Mouse (Mus musculus): ENCODE measurements around the gene Zfp639. TPM values are rescaled to one million over a fixed set of nuclear protein-coding genes. Genes with fewer than 3 reads are reported as not detected.

Gene Zfp639
- total and polyA plus RNA-seq, 2 experiments from 2014 or later: 36.3 to 51.3 TPM

GRCm38 (mm10) chr3:32512686-32513284 lies 2.7 kb downstream of the Zfp639 start:
- H3K27me3 ChIP-seq (ENCODE audit: insufficient read depth, low read length): no peaks in the 10 kb centered on the region
- no peak overlapping the region for H3K9ac ChIP-seq (replicated peaks; ENCODE audit: low read length)
- 0 out of 2 replicates have a peak, but pooled peaks cover 4% of the 10 kb centered on the region for H3K4me1 ChIP-seq (ENCODE audit: insufficient read depth, low read length)
- H3K9me3 ChIP-seq (ENCODE audit: low read length): no peaks in the 10 kb centered on the region
- WGBS: 89% methylated on average over 7 of the region's 7 CpGs
- H3K36me3 ChIP-seq (ENCODE audit: insufficient read depth, low read length): peaks cover 7% of the 10 kb centered on the region
- H3K27ac ChIP-seq: no peak overlapping the region
- ATAC-seq (no peak), DNase-seq (ENCODE audit: low spot score) (no peak)
- no peak overlapping the region for H3K4me3 ChIP-seq (ENCODE audit: low read length)
- TF ChIP-seq CTCF (IDR thresholded peaks at IDR 0.05; ENCODE audit: low read depth): no peak
- H3K4me2 ChIP-seq (ENCODE audit: low read depth, low read length): no peak overlapping the region

DNA sequence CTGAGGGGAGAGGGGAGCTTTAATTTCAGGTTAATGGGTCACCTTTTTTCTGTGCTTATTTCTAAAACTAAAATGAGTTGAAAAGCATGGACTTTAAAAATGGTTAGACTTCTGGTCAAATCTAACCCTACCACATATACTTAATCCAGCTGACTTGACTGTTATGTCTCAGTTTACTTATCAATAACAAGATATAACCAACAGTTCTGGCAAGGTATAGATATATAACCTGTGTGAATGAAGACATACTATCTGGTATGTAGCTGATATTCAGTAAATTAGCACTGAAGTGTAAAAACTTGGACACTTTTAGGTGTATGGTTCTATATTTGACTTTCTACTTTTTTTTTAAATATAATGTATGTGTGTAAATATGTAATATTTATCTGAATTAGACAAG lies 3.5 kb downstream of the Zfp639 start:
- no peak for DNase-seq (ENCODE audit: low spot score)
- no peak overlapping the region for H3K4me3 ChIP-seq (ENCODE audit: low read length)
- 0 out of 2 replicates have a peak, but pooled peaks cover 4% of the 10 kb centered on the region for H3K4me1 ChIP-seq (ENCODE audit: insufficient read depth, low read length)
- H3K4me2 ChIP-seq (ENCODE audit: low read depth, low read length): no peak overlapping the region
- peaks cover 11% of the 10 kb centered on the region for H3K36me3 ChIP-seq (ENCODE audit: insufficient read depth, low read length)
- ATAC-seq: no peak
- no peaks in the 10 kb centered on the region for H3K9me3 ChIP-seq (ENCODE audit: low read length)
- no peak overlapping the region for H3K27ac ChIP-seq
- H3K9ac ChIP-seq (replicated peaks; ENCODE audit: low read length): no peak overlapping the region
- TF ChIP-seq CTCF (IDR thresholded peaks at IDR 0.05; ENCODE audit: low read depth): no peak
- H3K27me3 ChIP-seq (ENCODE audit: insufficient read depth, low read length): no peaks in the 10 kb centered on the region

- no peak for DNase-seq (ENCODE audit: low spot score)
- Histone ChIP-seq H3K4me2 (ENCODE audit: low read depth, low read length) (no peak overlapping the region), H3K4me3 (ENCODE audit: low read length) (no peak overlapping the region), H3K27ac (no peak overlapping the region), H3K9me3 (ENCODE audit: low read length) (no peaks in the 10 kb centered on the region), H3K9ac (replicated peaks; ENCODE audit: low read length) (no peak overlapping the region), H3K4me1 (ENCODE audit: insufficient read depth, low read length) (0 out of 2 replicates have a peak, but pooled peaks cover 2% of the 10 kb centered on the region), H3K27me3 (ENCODE audit: insufficient read depth, low read length) (no peaks in the 10 kb centered on the region), H3K36me3 (ENCODE audit: insufficient read depth, low read length) (peaks cover 7% of the 10 kb centered on the region)
- ATAC-seq: no peak
- no peak for TF ChIP-seq CTCF (IDR thresholded peaks at IDR 0.05; ENCODE audit: low read depth)
- 95% methylated on average over 4 of the region's 4 CpGs for WGBS
Observed at GRCm38 (mm10) chr3:32527181-32527580, 17.1 kb downstream of the Zfp639 start.

DNA sequence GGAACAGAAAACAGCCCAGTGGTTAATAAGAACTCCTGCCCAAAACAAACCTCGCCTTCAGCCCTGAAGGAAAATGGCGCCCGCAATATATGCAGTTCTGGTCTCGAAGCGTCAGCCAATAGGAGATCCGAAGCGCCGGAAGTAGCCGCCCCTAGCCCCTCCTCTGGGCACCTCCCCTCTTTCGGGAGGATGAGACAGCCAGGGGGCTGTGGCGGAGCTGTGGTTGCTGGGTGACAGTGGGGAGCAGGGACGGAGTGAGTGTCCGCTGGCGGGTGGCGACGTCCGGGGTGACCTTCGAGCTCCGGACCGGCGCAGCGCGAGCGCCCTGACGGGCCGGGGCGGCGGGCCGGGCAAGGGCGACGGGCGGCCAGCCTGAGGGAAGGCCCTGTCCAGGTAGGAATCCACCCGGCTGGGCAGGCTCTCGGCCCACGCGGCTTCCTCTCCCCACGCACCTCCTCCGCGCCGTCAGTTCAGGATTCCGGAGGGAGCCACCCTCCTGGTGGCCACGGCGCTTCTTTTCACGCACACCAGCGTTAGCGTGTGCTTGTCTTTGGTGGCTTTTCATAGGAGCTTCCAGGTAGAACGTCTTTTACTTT lies 19.3 kb downstream of the Zfp639 start, which contains the start of gene Mfn1:
Gene Mfn1, plus strand, starts transcription at position 163 of the 596 bp plus-strand sequence.
- H3K27ac ChIP-seq: peak within 1 kb of the TSS; percentile 74
- WGBS: under 1% methylated on average over 46 of the region's 47 CpGs
- no peaks in the 10 kb centered on the region for H3K27me3 ChIP-seq (ENCODE audit: insufficient read depth, low read length)
- H3K4me1 ChIP-seq (ENCODE audit: insufficient read depth, low read length): 0 out of 2 replicates have a peak, but pooled peaks cover 2% of the 10 kb centered on the region
- H3K4me3 ChIP-seq (ENCODE audit: low read length): peak within 1 kb of the TSS; percentile 95
- 0 out of 2 replicates have a peak, but pooled peaks have one; percentile 29 for TF ChIP-seq CTCF (IDR thresholded peaks at IDR 0.05; ENCODE audit: low read depth)
- peak; percentile 97 for DNase-seq (ENCODE audit: low spot score)
- H3K4me2 ChIP-seq (ENCODE audit: low read depth, low read length): peak within 1 kb of the TSS; percentile 73
- no peaks in the 10 kb centered on the region for H3K9me3 ChIP-seq (ENCODE audit: low read length)
- H3K36me3 ChIP-seq (ENCODE audit: insufficient read depth, low read length): peaks cover 3% of the 10 kb centered on the region; the same call in 1 of the 2 replicates
- ATAC-seq: peak; percentile 100
- H3K9ac ChIP-seq (replicated peaks; ENCODE audit: low read length): peak within 1 kb of the TSS; percentile 81

DNA sequence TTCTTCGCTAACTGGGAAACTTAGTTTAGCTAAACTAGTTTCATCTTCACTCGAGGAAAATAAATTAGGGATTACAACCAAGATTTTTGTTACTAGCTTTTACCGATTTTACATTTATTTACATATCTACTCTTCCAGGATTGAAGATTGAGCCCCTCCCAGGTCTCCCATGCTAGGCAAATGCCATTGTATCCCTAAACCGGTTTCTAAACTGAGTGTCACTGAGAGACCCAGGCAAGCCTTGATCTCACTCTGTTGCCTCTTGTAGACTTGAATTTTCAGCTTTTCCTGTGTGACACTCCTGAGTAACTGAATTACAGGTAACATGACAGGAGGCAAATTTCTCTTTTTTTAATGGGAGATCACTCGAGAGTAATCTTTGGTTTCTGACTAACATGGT lies 20.0 kb downstream of the Zfp639 start:
- Histone ChIP-seq H3K4me3 (ENCODE audit: low read length) (peak overlapping the region; percentile 95), H3K27me3 (ENCODE audit: insufficient read depth, low read length) (no peaks in the 10 kb centered on the region), H3K27ac (no peak overlapping the region), H3K9ac (replicated peaks; ENCODE audit: low read length) (peak overlapping the region; percentile 81), H3K4me1 (ENCODE audit: insufficient read depth, low read length) (0 out of 2 replicates have a peak, but pooled peaks cover 2% of the 10 kb centered on the region), H3K4me2 (ENCODE audit: low read depth, low read length) (peak overlapping the region; percentile 73), H3K36me3 (ENCODE audit: insufficient read depth, low read length) (peaks cover 10% of the 10 kb centered on the region; the same call in 1 of the 2 replicates), H3K9me3 (ENCODE audit: low read length) (no peaks in the 10 kb centered on the region)
- TF ChIP-seq CTCF (IDR thresholded peaks at IDR 0.05; ENCODE audit: low read depth): no peak
- 11% methylated on average over 5 of the region's 5 CpGs for WGBS
- ATAC-seq (no peak), DNase-seq (ENCODE audit: low spot score) (no peak)

GRCm38 (mm10) chr3:32535692-32536091 lies 25.6 kb downstream of the Zfp639 start:
- no peak overlapping the region for H3K9ac ChIP-seq (replicated peaks; ENCODE audit: low read length)
- no peak for TF ChIP-seq CTCF (IDR thresholded peaks at IDR 0.05; ENCODE audit: low read depth)
- H3K9me3 ChIP-seq (ENCODE audit: low read length): no peaks in the 10 kb centered on the region
- ATAC-seq (no peak), DNase-seq (ENCODE audit: low spot score) (no peak)
- H3K36me3 ChIP-seq (ENCODE audit: insufficient read depth, low read length): peaks cover 23% of the 10 kb centered on the region; the same call in 1 of the 2 replicates
- no peak overlapping the region for H3K4me3 ChIP-seq (ENCODE audit: low read length)
- H3K4me1 ChIP-seq (ENCODE audit: insufficient read depth, low read length): 0 out of 2 replicates have a peak, but pooled peaks cover 2% of the 10 kb centered on the region
- no peaks in the 10 kb centered on the region for H3K27me3 ChIP-seq (ENCODE audit: insufficient read depth, low read length)
- no peak overlapping the region for H3K4me2 ChIP-seq (ENCODE audit: low read depth, low read length)
- H3K27ac ChIP-seq: no peak overlapping the region
- 86% methylated on average over 1 of the region's 1 CpGs for WGBS

GRCm38 (mm10) chr3:32537556-32537955 lies 27.5 kb downstream of the Zfp639 start:
- Histone ChIP-seq H3K27ac (peak overlapping the region; percentile 60), H3K36me3 (ENCODE audit: insufficient read depth, low read length) (peaks cover 24% of the 10 kb centered on the region; the same call in 1 of the 2 replicates), H3K4me2 (ENCODE audit: low read depth, low read length) (no peak overlapping the region), H3K9me3 (ENCODE audit: low read length) (no peaks in the 10 kb centered on the region), H3K4me3 (ENCODE audit: low read length) (no peak overlapping the region), H3K27me3 (ENCODE audit: insufficient read depth, low read length) (no peaks in the 10 kb centered on the region), H3K9ac (replicated peaks; ENCODE audit: low read length) (no peak overlapping the region), H3K4me1 (ENCODE audit: insufficient read depth, low read length) (no peaks in the 10 kb centered on the region)
- DNase-seq (ENCODE audit: low spot score) (peak; percentile 77), ATAC-seq (peak; percentile 92)
- no peak for TF ChIP-seq CTCF (IDR thresholded peaks at IDR 0.05; ENCODE audit: low read depth)
- WGBS: 22% methylated on average over 1 of the region's 1 CpGs

Measured in hindbrain, postnatal 0 days (tissue).